Mouse (Mus musculus) neural tube, embryonic 12.5 days (tissue): ENCODE results near the gene Rgs12. TPM values are rescaled to one million over a fixed set of nuclear protein-coding genes. Genes with fewer than 3 reads are reported as not detected.
A peak's percentile ranks its signal among the peaks of the same experiment; 100 is the strongest.

ENCODE experiments used
- ATAC-seq: fragments of 200-750 bp; cut with Nextera tagmentation; 2 replicates; pipeline ENCODE4 v1.8.0; 2017; ENCODE audit warnings: low read depth, mild to moderate bottlenecking, moderate TSS enrichment, moderate library complexity; ENCODE audit not compliant: low FRiP score
- H3K27ac ChIP-seq: fragments of 300-500 bp; sonication (generic); 2 replicates; pipeline ENCODE4 v1.5.1; 2016
- H3K27me3 ChIP-seq: fragments of 300-500 bp; sonication (generic); replicated peaks from 2 replicates; pipeline ENCODE4 v1.6.1; 2016; ENCODE audit warnings: mild to moderate bottlenecking
- H3K36me3 ChIP-seq: fragments of 300-500 bp; sonication (generic); 2 replicates; pipeline ENCODE4 v1.6.1; 2016; ENCODE audit warnings: mild to moderate bottlenecking
- H3K4me1 ChIP-seq: fragments of 300-500 bp; sonication (generic); 2 replicates; pipeline ENCODE4 v1.6.1; 2016
- H3K4me2 ChIP-seq: fragments of 300-500 bp; sonication (generic); replicated peaks from 2 replicates; pipeline ENCODE4 v1.6.1; 2016; ENCODE audit warnings: mild to moderate bottlenecking
- H3K4me3 ChIP-seq: fragments of 300-500 bp; sonication (generic); 2 replicates; pipeline ENCODE4 v1.5.1; 2016
- H3K9ac ChIP-seq: fragments of 300-500 bp; sonication (generic); 2 replicates; pipeline ENCODE4 v1.6.1; 2016; ENCODE audit warnings: mild to moderate bottlenecking
- H3K9me3 ChIP-seq: fragments of 300-500 bp; sonication (generic); 2 replicates; pipeline ENCODE4 v1.6.1; 2016; ENCODE audit warnings: mild to moderate bottlenecking
- WGBS: fragments of 180-500 bp; shearing (Covaris S2); methylation state at CpG from one replicate; pipeline ENCODE4 v1.1.7; 2016; 5-methylcytosine and 5-hydroxymethylcytosine counted together
- polyA plus RNA-seq: library from polyadenylated mRNA; unstranded; fragments of >200 nt; fragmentation: Nextera tagmentation; extraction: Ambion mirVana; gene quantifications from 2 replicates; pipeline ENCODE4 v1.2.1, GENCODE M21; 2016

Gene Rgs12
- polyA plus RNA-seq, 1 experiment from 2014 or later, result 58.0 TPM

DNA sequence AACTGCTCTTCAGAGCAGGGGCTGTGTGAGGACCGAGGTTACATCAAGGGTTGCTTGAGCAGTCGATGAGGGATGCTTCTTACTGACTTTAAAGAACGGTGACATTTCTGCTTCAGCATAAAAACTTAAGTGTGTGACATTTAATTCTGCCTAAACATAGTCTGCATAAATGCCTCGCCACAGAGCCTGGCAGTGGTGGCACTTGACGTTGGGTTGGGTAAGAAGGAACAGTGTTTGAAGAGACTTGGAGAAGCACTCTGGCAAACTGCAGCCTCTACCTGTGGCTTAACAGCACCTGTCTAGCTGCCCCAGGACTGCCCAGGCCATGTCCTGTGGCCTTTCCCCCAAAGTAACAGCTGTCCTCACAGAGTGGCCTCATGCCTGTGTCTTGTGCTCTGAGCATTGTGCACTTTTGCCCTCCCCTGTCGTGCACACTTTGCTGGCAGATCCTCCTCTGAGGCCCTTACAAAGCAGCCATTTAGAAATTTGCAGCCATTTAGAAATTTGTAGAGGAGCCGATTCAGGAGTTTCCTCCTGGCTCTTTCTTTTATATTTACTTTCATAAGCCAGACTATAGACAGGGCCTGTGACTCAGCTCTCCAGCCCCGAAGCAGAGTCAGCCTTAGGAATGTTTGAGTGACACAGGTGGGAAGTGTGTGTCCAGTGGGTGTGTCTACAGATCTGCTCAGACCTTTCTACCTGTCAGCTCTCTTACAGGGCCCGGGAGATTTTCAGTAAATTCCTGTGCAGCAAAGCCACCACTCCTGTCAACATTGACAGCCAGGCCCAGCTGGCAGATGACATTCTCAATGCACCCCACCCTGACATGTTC, 71.4 kb downstream of the Rgs12 start:
- Histone ChIP-seq H3K27me3 (no peaks in the 10 kb centered on the region), H3K4me3 (no peak overlapping the region), H3K9me3 (no peaks in the 10 kb centered on the region), H3K4me1 (no peaks in the 10 kb centered on the region), H3K27ac (no peak overlapping the region), H3K9ac (no peak overlapping the region), H3K4me2 (no peak overlapping the region), H3K36me3 (peaks cover 51% of the 10 kb centered on the region)
- no peak for ATAC-seq
- WGBS, result 87% methylated on average over 9 of the region's 9 CpGs

DNA sequence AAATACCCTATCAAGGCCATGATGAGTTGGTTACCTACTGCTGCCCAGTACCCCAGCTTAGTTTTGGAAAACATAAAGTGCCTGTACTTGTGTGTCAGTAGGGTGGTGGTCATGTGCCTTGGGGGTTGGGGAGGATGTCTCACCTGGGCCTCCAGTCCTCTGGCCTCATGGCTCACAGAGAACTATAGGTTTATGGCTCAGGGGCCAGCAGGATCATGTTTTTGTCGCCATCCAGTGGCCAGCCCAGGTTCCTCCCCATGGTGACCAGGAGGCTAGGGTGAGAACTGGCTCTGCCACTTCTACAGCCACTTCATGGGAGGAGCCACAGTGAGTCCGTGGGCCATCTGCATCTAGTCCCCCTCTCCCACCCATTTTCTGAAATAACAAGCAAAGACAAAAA, 75.7 kb downstream of the Rgs12 start:
- H3K4me3 ChIP-seq, result no peak overlapping the region
- H3K9me3 ChIP-seq, result no peaks in the 10 kb centered on the region
- WGBS, result 13% methylated on average over 2 of the region's 2 CpGs
- H3K27me3 ChIP-seq, result no peaks in the 10 kb centered on the region
- no peak overlapping the region for H3K27ac ChIP-seq
- no peak overlapping the region for H3K4me2 ChIP-seq
- no peak for ATAC-seq
- H3K36me3 ChIP-seq, result peaks cover 87% of the 10 kb centered on the region
- H3K9ac ChIP-seq, result no peak overlapping the region
- no peaks in the 10 kb centered on the region for H3K4me1 ChIP-seq

DNA sequence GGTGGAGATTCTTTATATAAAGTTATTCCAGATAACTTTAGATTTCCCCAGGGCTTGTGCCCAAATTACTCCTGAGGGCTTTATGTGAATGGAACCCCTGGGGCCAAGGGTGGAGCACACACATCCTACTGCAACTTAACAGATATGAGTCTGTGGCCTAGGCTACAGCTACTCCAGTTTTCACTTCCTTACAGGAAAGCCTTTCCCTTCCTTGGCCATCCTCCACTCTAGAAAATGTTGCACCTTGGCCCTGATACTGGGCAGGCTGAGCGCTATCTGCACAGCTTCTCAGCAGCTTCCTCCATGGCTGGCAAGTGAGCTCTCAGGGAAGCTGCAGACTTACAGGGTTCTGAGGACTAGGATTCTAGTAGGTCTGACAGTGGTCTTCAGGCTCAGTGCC, 80.1 kb downstream of the Rgs12 start:
- H3K9me3 ChIP-seq, result no peaks in the 10 kb centered on the region
- ATAC-seq, result no peak
- H3K9ac ChIP-seq, result no peak overlapping the region
- H3K27me3 ChIP-seq, result no peaks in the 10 kb centered on the region
- no peak overlapping the region for H3K4me3 ChIP-seq
- H3K4me2 ChIP-seq, result no peak overlapping the region
- peaks cover 89% of the 10 kb centered on the region for H3K36me3 ChIP-seq
- no peaks in the 10 kb centered on the region for H3K4me1 ChIP-seq
- no peak overlapping the region for H3K27ac ChIP-seq
- WGBS, result 94% methylated on average over 1 of the region's 1 CpGs

DNA sequence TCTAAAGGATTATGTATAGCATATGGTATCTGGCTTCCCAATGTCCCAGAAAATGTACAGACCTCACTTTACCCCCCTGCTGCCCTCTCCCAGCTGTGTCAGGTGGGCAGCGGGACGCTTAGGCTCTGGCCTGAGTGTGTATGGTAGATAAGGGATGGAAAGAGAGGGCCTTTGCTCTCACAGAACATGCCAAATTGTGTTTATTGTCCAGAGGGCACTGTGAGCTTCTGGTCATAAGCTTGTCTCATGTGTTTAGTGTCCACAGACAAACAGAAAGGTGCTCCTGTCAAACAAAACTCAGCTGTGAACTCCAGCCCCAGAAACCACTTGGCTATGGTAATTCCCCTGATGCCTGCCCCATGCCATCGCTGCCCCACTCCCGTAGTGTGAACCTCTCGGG, 80.5 kb downstream of the Rgs12 start:
- Histone ChIP-seq H3K9me3 (no peaks in the 10 kb centered on the region), H3K36me3 (peaks cover 90% of the 10 kb centered on the region), H3K9ac (no peak overlapping the region), H3K27me3 (no peaks in the 10 kb centered on the region), H3K4me3 (no peak overlapping the region), H3K4me2 (no peak overlapping the region), H3K4me1 (no peaks in the 10 kb centered on the region), H3K27ac (no peak overlapping the region)
- 89% methylated on average over 5 of the region's 5 CpGs for WGBS
- ATAC-seq, result no peak

DNA sequence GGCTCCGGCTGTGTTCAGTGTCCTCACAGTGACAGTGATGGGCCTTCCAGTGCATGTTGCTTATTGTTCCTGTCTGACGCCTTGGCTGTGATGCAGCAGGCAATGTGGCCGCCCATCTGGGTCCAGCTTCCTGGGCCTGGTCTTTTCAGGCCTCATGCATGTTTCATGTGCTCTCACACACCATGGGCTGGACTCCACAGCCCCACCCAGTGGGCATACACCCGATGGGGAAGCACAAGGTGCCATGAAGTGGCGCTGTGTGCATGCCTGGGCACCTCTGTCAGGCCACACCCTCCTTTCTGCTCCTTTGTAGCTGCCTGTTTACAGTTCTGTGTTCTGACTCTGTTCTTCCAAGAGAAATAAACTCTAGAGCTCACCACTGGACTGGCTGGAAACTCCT, 83.8 kb downstream of the Rgs12 start:
- Histone ChIP-seq H3K9ac (no peak overlapping the region), H3K4me1 (no peaks in the 10 kb centered on the region), H3K4me2 (no peak overlapping the region), H3K36me3 (peaks cover 72% of the 10 kb centered on the region), H3K27ac (no peak overlapping the region), H3K4me3 (no peak overlapping the region), H3K27me3 (no peaks in the 10 kb centered on the region), H3K9me3 (no peaks in the 10 kb centered on the region)
- ATAC-seq, result no peak
- WGBS, result 65% methylated on average over 5 of the region's 5 CpGs

DNA sequence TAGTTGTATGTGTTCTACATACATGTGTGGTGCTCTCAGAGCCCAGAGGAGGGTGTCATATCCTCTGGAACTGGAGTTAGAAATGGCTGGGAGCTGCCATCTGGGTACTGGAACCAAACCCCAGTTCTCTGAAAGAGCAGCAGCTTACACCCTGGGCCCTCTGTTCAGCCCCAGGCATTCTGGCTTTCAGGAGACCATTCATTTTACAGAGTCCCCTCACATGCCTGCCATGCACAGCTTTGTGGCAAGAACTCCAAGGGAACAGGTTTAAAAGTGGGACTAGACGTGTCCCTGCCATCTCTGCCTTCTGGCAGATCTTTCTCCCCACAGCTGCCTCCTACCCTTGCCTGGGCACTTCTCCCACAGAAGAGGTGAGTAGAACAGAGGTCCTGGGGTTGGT, 84.4 kb downstream of the Rgs12 start:
- no peak overlapping the region for H3K4me3 ChIP-seq
- peaks cover 67% of the 10 kb centered on the region for H3K36me3 ChIP-seq
- H3K4me1 ChIP-seq, result no peaks in the 10 kb centered on the region
- ATAC-seq, result no peak
- WGBS, result 79% methylated on average over 1 of the region's 1 CpGs
- no peaks in the 10 kb centered on the region for H3K27me3 ChIP-seq
- no peak overlapping the region for H3K9ac ChIP-seq
- H3K4me2 ChIP-seq, result no peak overlapping the region
- no peaks in the 10 kb centered on the region for H3K9me3 ChIP-seq
- H3K27ac ChIP-seq, result no peak overlapping the region

DNA sequence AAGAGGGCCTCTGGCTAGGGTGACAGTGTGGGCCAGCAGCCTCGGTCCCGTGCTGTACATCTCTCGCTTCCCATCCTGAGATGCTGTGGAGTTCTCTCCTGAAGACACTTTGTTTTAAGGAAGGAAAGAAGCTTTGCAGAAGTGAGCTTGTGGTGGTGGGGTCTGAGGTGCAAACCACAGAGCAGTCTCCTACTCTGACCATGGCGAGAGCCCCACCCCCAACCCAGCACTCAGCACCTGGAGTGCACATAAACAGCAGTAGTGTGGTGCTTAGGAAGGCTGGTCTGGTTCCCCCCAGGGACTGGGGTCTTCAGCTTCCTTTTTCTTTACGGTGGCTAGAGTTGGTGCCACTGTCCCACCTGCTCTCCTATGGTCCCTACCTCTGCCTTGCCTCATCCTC, 85.9 kb downstream of the Rgs12 start:
- no peak for ATAC-seq
- 90% methylated on average over 5 of the region's 5 CpGs for WGBS
- Histone ChIP-seq H3K4me1 (no peaks in the 10 kb centered on the region), H3K27me3 (no peaks in the 10 kb centered on the region), H3K27ac (no peak overlapping the region), H3K9me3 (no peaks in the 10 kb centered on the region), H3K4me2 (no peak overlapping the region), H3K9ac (no peak overlapping the region), H3K4me3 (no peak overlapping the region), H3K36me3 (peaks cover 52% of the 10 kb centered on the region)

DNA sequence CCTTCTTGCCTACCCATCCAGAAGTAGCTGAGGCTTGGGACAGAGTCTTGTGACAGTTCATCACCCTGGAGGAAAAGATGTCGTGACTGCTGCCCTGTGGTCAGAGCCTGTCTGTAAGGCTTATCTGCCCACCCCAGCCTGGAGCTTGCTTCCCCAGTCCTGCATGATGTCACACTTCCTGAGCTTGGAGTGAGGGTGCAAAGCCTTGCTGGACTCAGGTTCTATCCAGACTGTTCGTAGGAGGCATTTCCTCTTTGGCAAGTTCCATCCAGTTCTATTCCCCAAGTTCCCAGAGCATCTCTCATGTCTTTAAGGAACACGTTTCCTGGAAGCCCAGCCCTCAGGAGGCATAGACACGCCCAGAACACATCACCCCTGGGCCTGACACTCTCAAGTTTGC, 86.5 kb downstream of the Rgs12 start:
- H3K27ac ChIP-seq, result no peak overlapping the region
- H3K9ac ChIP-seq, result no peak overlapping the region
- no peak for ATAC-seq
- no peak overlapping the region for H3K4me2 ChIP-seq
- peaks cover 46% of the 10 kb centered on the region for H3K36me3 ChIP-seq
- no peaks in the 10 kb centered on the region for H3K4me1 ChIP-seq
- no peaks in the 10 kb centered on the region for H3K9me3 ChIP-seq
- H3K27me3 ChIP-seq, result no peaks in the 10 kb centered on the region
- 84% methylated on average over 4 of the region's 4 CpGs for WGBS
- no peak overlapping the region for H3K4me3 ChIP-seq

DNA sequence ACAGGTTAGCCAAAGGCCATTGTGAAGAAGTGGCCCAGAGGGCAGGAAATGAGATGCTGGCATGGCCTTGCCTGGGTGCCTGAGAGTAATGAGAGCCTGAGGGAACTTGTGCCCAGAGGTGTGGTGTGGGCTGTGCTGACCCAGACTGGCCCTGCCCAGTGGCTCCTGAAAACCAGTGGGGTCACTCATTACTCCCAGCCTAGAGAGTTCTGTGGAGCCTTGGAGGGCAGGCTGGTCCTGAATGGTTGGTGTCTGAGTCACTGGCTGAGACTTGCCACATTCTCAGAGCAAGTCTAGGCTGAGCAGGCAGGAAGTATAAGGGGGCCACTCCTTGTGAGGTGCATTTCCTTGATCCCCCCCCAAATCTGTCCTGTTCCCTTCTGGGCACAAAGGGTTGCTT, 88.2 kb downstream of the Rgs12 start:
- H3K27me3 ChIP-seq, result no peaks in the 10 kb centered on the region
- H3K4me3 ChIP-seq, result no peak overlapping the region
- no peaks in the 10 kb centered on the region for H3K4me1 ChIP-seq
- H3K9ac ChIP-seq, result no peak overlapping the region
- peaks cover 30% of the 10 kb centered on the region for H3K36me3 ChIP-seq
- ATAC-seq, result no peak
- no peaks in the 10 kb centered on the region for H3K9me3 ChIP-seq
- no peak overlapping the region for H3K4me2 ChIP-seq
- H3K27ac ChIP-seq, result no peak overlapping the region

DNA sequence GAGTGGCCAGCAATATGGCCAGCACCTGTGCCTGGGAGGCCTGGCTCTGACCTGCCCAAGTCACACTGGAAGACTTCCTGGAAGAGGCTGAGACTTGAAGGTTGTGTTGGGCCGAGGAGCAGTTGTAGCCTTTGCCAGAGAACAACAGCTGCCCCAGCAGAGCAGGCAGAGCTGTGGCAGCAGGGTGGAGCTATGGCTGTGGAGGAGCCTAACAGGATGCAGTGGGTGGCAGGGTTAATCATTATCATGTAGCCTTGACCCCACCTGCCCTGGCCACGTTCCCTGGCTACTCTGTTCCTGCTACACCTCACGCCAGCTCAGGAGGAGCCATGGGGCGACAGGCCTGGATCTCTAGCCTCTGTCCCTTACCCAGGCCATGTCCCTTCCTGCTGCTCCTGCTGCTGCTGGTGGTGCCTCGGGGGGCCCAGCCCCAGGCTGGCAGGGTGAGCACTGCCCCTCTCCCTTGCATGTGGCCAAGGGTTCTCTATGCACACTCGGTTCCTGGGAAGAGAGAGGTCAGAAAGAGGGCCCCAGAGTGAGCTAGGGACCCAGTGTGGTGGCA, 92.1 kb downstream of the Rgs12 start, which contains the start of gene Hgfac:
Gene Hgfac (plus strand): TSS at position 242 of the 562 bp plus-strand sequence.
- no peak within 1 kb of the TSS for H3K9ac ChIP-seq
- H3K9me3 ChIP-seq, result no peaks in the 10 kb centered on the region
- H3K27me3 ChIP-seq, result no peaks in the 10 kb centered on the region
- no peaks in the 10 kb centered on the region for H3K4me1 ChIP-seq
- H3K27ac ChIP-seq, result no peak within 1 kb of the TSS
- no peaks in the 10 kb centered on the region for H3K36me3 ChIP-seq
- H3K4me3 ChIP-seq, result no peak within 1 kb of the TSS
- ATAC-seq, result no peak
- 75% methylated on average over 6 of the region's 6 CpGs for WGBS
- no peak within 1 kb of the TSS for H3K4me2 ChIP-seq

DNA sequence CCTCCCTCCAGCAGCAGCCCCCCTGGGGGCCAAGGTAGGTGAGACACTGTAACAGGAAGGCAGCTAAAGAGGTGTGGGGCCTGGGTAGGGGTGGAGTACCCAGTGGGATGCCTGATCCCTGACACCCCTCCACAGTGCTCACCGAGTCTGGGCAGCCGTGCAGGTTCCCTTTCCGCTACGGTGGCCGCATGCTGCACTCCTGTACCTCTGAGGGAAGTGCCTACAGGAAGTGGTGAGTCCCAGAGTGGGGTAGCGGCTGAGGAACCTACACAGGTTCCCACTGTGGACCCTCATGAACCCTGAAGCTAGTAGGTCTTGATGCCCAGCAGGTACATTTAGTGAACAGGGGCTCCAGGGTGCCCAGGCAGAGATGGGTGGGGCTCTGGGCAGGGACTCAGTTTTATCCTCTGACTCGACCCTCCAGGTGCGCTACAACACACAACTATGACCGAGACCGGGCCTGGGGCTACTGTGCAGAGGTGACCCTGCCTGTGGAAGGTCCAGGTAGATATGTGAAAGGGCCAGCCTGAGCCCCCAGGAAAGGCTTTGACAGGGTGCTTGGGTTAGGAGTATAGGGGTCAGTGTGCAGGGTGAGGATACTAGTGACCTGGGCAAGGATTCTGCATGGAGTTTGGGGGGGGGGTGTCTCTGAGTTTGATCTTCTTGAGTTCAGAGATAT, 93.3 kb downstream of the Rgs12 start:
- Histone ChIP-seq H3K4me2 (no peak overlapping the region), H3K9ac (no peak overlapping the region), H3K27ac (no peak overlapping the region), H3K9me3 (no peaks in the 10 kb centered on the region), H3K4me3 (no peak overlapping the region), H3K4me1 (no peaks in the 10 kb centered on the region), H3K36me3 (no peaks in the 10 kb centered on the region), H3K27me3 (no peaks in the 10 kb centered on the region)
- WGBS, result 77% methylated on average over 10 of the region's 10 CpGs
- peak; percentile 31; the same call in 1 of the 2 replicates for ATAC-seq

DNA sequence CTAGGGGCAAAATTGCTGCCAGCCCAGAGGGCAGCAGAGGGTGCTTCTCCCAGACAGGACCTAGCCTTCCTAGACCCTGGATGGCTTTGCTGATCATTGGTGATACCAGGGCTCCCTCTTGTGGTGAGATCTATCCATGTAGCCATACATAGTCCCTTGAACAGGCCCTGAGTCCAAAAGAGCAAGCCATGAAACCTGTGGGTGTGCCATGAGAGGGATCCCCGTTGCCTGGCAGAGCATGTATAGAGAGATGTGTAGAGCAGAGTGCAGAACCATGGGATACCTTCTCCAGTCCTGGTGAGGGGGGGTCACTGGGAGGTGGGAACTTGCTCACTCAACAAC, 93.8 kb downstream of the Rgs12 start:
- 43% methylated on average over 1 of the region's 1 CpGs for WGBS
- H3K4me3 ChIP-seq, result no peak overlapping the region
- peak; percentile 67; the same call in 1 of the 2 replicates for ATAC-seq

More for the DNA sequence above, 93.8 kb downstream of the Rgs12 start:
- no peak overlapping the region for H3K27ac ChIP-seq
- H3K27me3 ChIP-seq, result no peaks in the 10 kb centered on the region
- no peaks in the 10 kb centered on the region for H3K9me3 ChIP-seq
- no peak overlapping the region for H3K4me2 ChIP-seq
- H3K36me3 ChIP-seq, result no peaks in the 10 kb centered on the region
- no peak overlapping the region for H3K9ac ChIP-seq
- H3K4me1 ChIP-seq, result no peaks in the 10 kb centered on the region
